Mouse (Mus musculus) E14TG2a.4 (cell line): ENCODE data around the gene Med12l.

Source experiments
- H3K27me3 ChIP-seq: 2 replicates; pipeline ENCODE4 v1.6.1; 2014; ENCODE audit warnings: low read length, control low read depth; ENCODE audit not compliant: insufficient read depth
- H3K36me3 ChIP-seq: 2 replicates; pipeline ENCODE4 v1.6.1; 2014; ENCODE audit warnings: low read length, control low read depth; ENCODE audit not compliant: insufficient read depth
- H3K4me1 ChIP-seq: replicated peaks from 2 replicates; pipeline ENCODE4 v1.6.1; 2014; ENCODE audit warnings: low read depth, low read length, control low read depth
- H3K4me3 ChIP-seq: replicated peaks from 2 replicates; pipeline ENCODE4 v1.5.1; 2014; ENCODE audit warnings: mild to moderate bottlenecking, low read length
- H3K9me3 ChIP-seq: 2 replicates; pipeline ENCODE4 v1.6.1; 2014; ENCODE audit warnings: low read length, control low read depth
- CTCF ChIP-seq: conservative IDR thresholded peaks from 2 replicates; pipeline ENCODE4 v1.5.1; 2014; ENCODE audit warnings: low read length
- NANOG ChIP-seq: IDR thresholded peaks from 2 replicates; pipeline ENCODE4 v1.6.1; 2014; ENCODE audit warnings: borderline replicate concordance, low read length, mixed read lengths
- POU5F1 ChIP-seq: IDR thresholded peaks from 2 replicates; pipeline ENCODE4 v1.6.1; 2014; ENCODE audit warnings: low read length, borderline replicate concordance

The Med12l gene

DNA sequence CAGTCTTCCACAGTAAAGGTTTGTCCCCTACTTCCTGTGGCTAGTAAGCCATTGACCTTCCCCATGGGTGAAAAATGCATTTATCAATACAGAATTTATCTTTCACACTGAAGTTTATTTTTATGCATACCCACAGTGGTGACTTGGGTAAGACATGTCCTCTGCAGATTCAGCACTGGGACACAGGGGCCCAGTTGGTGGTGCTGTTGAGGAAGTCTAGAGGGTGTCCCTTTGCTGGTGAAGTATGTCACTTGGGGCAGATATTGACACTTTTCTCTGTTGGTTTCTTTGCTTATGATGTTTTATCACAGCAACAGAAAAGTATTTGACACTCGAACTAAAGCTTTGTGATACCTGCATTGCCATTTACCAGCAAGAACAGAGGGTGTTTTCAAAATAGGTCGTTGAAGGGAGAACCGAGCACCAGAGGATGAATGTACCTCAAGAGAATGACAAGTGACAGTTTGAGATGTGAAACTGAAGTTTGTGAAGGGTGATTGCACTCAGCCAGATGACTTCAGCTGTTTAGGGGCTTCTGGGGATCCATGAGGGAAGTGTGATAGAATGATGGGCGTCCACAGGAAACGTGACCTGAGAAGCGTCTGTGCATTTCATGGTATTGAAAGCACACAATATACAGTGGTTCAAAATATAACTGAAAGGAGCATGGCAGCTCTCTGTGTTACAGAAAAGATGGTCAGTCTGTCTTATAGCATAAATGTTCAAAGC, 169.0 kb downstream of the Med12l start:
- TF ChIP-seq POU5F1 (no peak), NANOG (no peak), CTCF (no peak)
- no peaks in the 10 kb centered on the region for H3K36me3 ChIP-seq
- no peaks in the 10 kb centered on the region for H3K9me3 ChIP-seq
- peaks cover 9% of the 10 kb centered on the region for H3K4me1 ChIP-seq
- H3K4me3 ChIP-seq: no peak overlapping the region
- H3K27me3 ChIP-seq: no peaks in the 10 kb centered on the region

DNA sequence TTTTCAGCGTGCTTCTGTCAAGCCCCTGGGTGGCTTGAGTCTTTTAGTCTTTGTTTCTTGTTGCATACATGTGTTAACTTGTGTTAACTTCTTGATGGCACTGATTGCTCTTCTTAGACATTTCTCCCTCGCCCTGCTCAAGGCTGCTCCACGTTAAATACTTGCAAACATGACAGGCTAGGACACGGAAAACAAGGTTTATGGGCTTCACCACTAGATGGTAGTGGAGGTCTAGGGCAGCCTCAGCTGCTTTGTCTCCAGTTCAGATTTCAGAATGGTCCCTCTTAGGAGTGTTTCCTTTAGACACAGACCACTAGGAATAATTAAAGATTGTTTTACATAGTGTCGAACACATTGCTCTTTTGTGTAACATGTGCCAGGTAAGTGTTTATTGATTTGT, 169.6 kb downstream of the Med12l start:
- no peak for TF ChIP-seq NANOG
- TF ChIP-seq CTCF: peak; percentile 27
- no peaks in the 10 kb centered on the region for H3K36me3 ChIP-seq
- H3K4me3 ChIP-seq: no peak overlapping the region
- no peaks in the 10 kb centered on the region for H3K27me3 ChIP-seq
- peaks cover 5% of the 10 kb centered on the region for H3K4me1 ChIP-seq
- H3K9me3 ChIP-seq: no peaks in the 10 kb centered on the region

DNA sequence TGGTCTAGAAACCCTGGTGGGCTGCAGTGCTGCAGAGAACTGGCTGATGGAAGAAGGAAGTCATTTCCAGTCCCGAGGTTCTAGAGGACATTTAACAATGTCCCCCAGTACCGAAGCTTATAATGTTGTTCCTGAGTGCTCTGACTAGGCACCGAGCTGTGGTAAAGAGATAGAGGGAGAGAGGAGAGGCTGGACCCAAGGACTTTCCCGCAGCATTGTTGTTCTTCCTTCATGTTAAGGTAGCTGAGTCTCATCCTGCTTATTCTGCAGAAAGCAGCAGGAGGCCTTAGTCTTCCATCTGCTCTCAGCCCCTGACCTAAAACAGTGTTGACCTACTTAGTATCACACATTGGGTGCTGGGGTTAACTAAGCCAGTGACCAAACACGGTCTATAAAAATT, 171.2 kb downstream of the Med12l start:
- TF ChIP-seq NANOG (no peak), CTCF (no peak), POU5F1 (no peak)
- no peaks in the 10 kb centered on the region for H3K27me3 ChIP-seq

DNA sequence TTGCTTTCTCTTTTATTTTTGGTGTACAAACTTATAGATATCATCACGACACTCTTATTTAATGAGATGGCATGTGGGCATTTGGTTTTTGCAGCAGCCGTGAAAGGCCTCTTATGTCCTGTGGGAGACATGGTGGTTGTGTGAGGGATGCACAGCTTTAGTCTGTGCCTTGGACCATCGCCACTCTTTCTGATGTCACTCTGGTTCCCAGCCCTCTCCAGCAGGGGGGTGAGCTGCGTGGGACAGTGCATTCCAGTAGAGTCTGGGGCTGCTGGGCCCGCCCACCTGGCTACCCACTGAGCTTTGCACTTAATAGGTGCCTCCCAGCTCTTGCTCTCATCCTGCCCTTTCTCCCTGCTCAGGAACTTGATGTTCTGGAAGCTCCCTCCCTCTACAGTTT, 175.5 kb downstream of the Med12l start:
- TF ChIP-seq NANOG: no peak
- no peak for TF ChIP-seq POU5F1
- TF ChIP-seq CTCF: no peak
- H3K4me1 ChIP-seq: no peaks in the 10 kb centered on the region

More for the DNA sequence above, 171.2 kb downstream of the Med12l start:
- Histone ChIP-seq H3K9me3 (no peaks in the 10 kb centered on the region), H3K4me3 (no peak overlapping the region), H3K36me3 (no peaks in the 10 kb centered on the region), H3K4me1 (no peaks in the 10 kb centered on the region)

DNA sequence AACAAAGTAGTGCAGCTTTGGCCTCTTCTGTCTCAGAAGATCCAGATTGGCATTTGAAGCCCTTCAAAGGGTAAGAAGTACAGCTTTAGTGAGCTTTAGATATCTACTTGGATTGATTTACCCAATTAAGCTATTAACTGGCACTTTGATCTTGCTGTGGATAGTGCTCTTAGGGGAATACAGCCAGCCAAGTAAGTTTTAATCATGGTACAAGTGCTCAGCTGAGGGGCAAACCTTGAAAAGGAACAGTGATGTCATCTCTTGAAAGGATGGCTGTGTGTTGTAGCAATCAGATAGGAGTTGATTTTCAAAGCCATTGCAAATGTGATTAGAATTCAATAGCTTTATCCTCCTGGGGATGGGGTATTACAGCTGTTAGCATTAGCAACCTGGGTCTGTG, 176.5 kb downstream of the Med12l start:
- no peak overlapping the region for H3K4me3 ChIP-seq
- H3K27me3 ChIP-seq: no peaks in the 10 kb centered on the region
- TF ChIP-seq CTCF (no peak), POU5F1 (no peak)
- no peaks in the 10 kb centered on the region for H3K36me3 ChIP-seq
- no peaks in the 10 kb centered on the region for H3K4me1 ChIP-seq
- H3K9me3 ChIP-seq: no peaks in the 10 kb centered on the region

More for the DNA sequence above, 175.5 kb downstream of the Med12l start:
- Histone ChIP-seq H3K36me3 (no peaks in the 10 kb centered on the region), H3K4me3 (no peak overlapping the region), H3K27me3 (no peaks in the 10 kb centered on the region), H3K9me3 (no peaks in the 10 kb centered on the region)

DNA sequence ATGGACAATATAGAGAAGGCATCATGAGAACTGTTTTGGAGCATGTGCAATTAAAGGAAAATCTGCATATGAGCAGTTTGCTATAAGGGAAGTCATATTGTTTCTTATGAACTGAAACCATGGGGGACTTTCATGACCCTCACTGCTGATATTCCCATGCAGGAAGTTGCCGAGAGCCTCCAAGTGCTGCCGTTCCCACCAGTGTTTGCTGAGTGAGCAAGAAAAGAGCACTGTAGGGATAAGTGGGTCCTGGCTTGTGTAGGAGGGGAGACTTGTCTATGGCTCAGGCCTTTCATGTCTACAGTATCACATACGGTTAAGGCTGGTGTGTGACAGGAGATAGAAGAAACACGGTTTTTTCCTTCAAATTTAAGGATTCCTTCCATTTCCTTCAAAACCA, 180.0 kb downstream of the Med12l start:
- Histone ChIP-seq H3K4me1 (no peaks in the 10 kb centered on the region), H3K4me3 (no peak overlapping the region)

DNA sequence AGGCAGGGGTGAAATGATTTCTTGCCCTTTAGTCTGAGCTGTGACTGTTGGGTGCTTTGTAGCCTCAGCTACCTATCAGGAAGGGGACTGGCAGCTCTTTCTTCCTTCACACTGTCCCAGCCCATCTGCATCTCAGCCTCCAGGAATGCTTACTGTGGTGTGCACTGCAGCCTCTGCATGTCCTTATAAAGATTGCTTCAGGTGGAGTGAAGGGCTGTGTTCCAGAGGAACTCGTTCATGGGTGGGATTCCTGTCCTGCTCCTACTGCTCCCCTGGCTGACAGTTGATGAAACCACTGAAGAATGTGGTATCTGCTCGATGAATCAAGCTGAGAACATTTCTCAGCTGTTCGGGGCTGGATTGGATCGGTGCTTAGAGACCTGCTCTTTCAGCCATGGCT, 181.7 kb downstream of the Med12l start:
- H3K9me3 ChIP-seq: no peaks in the 10 kb centered on the region
- TF ChIP-seq NANOG (no peak), POU5F1 (no peak), CTCF (no peak)
- H3K36me3 ChIP-seq: no peaks in the 10 kb centered on the region
- no peaks in the 10 kb centered on the region for H3K27me3 ChIP-seq
- H3K4me3 ChIP-seq: no peak overlapping the region
- no peaks in the 10 kb centered on the region for H3K4me1 ChIP-seq

More for the DNA sequence above, 180.0 kb downstream of the Med12l start:
- no peaks in the 10 kb centered on the region for H3K36me3 ChIP-seq
- H3K9me3 ChIP-seq: no peaks in the 10 kb centered on the region
- TF ChIP-seq CTCF (no peak), NANOG (no peak), POU5F1 (no peak)
- no peaks in the 10 kb centered on the region for H3K27me3 ChIP-seq

DNA sequence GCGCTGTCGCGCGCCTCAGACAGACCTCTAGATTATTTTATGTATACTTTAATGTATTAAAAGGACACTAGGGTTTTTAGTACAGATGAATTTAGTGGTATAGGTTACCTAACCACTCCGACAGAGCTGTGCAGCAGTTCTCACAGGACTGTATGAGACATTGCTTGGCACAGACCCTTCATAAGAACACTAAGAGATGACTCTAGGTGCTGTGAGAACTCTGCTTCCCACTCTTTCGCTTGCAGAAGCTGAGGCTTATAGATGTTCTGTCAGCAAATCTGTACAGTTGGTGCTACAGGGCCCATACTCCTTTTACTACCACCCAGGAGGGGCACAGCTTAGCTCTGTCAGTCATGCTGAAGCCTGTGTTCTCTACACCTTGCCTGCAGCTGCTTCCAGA, 186.0 kb downstream of the Med12l start:
- Histone ChIP-seq H3K36me3 (no peaks in the 10 kb centered on the region), H3K27me3 (no peaks in the 10 kb centered on the region), H3K9me3 (no peaks in the 10 kb centered on the region), H3K4me3 (no peak overlapping the region), H3K4me1 (no peaks in the 10 kb centered on the region)
- TF ChIP-seq POU5F1 (no peak), NANOG (no peak), CTCF (no peak)

DNA sequence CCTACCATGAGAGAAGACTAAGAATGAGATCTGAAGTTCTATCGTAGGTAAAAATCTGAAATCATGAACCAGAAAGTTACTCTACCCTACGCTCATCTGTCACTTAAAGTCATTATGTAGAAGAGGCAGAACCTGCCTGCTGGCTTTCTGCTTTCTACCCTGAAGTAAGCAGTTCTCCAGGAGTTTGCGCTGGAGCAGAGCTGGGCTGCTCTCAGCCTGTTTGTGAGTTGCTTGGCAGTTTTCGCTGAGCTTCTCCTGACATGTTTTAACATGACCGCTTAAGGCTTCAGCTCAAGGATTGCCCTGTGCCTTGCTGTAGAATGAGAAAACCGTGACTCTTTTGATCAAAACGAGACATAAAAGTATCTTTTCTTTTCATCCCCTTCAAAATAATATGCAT, 188.5 kb downstream of the Med12l start:
- no peak for TF ChIP-seq NANOG
- TF ChIP-seq POU5F1: no peak
- TF ChIP-seq CTCF: no peak
- no peaks in the 10 kb centered on the region for H3K27me3 ChIP-seq

DNA sequence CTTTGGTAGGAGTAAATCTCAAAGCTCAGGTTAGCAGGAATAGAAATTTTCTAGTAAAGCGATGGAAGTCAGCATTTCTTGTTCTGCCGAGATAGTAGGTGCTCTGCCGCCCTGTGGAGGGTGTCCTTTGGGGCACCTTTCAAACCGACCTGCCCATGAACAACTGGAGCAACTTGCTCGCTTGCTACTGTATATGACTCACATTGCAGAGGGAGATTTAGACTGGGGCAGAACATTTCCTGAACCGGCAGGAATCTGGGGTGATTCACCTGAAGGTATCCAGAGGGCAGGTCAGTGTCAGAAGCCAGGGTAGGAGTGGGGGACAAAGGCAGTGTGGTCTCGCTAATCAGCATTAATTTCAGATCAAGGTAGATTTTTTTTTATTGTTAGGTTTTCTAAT, 189.3 kb downstream of the Med12l start, which contains the start of gene Gpr87:
Gene Gpr87, minus strand, starts transcription at position 167 of the 400 bp plus-strand sequence.
- H3K36me3 ChIP-seq: no peaks in the 10 kb centered on the region
- H3K4me1 ChIP-seq: no peaks in the 10 kb centered on the region
- no peaks in the 10 kb centered on the region for H3K27me3 ChIP-seq
- H3K9me3 ChIP-seq: no peaks in the 10 kb centered on the region
- no peak within 1 kb of the TSS for H3K4me3 ChIP-seq
- no peak for TF ChIP-seq POU5F1

More for the DNA sequence above, 188.5 kb downstream of the Med12l start:
- H3K4me1 ChIP-seq: no peaks in the 10 kb centered on the region
- H3K36me3 ChIP-seq: no peaks in the 10 kb centered on the region
- H3K9me3 ChIP-seq: no peaks in the 10 kb centered on the region
- H3K4me3 ChIP-seq: no peak overlapping the region
